Mouse (Mus musculus): Measurements from ENCODE around the gene Cfap97. TPM values are rescaled to one million over a fixed set of nuclear protein-coding genes. Genes with fewer than 3 reads are reported as not detected.

The Cfap97 gene
- 11.3 and 13.9 TPM in 2 replicates for polyA plus RNA-seq (2012; rRNA removed)

DNA sequence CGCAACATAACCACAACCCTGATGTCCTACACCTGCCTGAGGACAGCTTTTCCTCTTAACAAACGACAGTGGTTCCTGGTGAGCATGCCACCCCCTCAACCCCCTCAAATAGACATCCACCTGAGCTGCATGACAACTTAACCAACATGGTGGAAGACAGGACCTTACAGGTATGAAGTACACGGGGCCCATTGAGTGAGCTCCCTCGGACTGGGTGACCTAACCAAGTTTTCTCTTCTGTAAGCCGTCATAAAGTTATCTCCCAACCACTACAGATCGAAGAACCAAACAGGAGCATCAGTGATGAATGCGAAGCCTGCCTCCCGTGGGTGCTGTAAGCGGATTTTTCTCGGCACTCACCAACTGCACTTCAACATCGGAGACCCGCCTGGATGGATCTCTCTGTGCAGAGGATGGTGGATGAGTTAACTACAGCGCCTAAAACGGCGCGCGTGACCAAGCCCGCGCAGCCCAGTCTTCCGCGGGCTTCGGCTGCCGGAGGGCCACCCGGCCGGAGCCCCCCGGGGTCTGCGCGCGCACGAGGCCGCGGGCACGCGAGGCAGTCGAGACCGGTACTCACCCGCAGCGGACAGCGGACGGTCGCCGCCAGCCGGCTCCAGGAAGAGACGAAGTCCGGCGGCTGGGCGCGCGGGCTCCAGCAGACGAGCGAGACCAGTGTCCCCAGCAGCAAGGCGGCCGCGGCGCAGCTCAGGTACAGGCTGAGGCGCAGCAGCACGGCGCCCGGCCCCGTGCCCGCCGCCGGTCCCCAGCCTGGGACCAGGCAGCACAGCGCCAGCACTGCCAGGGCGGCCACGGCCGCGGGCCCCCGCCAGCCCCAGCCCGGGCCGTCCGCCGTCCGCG is at the start of gene Cfap97:
TSS of gene Cfap97 (plus strand) at position 570 of the 861 bp plus-strand sequence.

DNA sequence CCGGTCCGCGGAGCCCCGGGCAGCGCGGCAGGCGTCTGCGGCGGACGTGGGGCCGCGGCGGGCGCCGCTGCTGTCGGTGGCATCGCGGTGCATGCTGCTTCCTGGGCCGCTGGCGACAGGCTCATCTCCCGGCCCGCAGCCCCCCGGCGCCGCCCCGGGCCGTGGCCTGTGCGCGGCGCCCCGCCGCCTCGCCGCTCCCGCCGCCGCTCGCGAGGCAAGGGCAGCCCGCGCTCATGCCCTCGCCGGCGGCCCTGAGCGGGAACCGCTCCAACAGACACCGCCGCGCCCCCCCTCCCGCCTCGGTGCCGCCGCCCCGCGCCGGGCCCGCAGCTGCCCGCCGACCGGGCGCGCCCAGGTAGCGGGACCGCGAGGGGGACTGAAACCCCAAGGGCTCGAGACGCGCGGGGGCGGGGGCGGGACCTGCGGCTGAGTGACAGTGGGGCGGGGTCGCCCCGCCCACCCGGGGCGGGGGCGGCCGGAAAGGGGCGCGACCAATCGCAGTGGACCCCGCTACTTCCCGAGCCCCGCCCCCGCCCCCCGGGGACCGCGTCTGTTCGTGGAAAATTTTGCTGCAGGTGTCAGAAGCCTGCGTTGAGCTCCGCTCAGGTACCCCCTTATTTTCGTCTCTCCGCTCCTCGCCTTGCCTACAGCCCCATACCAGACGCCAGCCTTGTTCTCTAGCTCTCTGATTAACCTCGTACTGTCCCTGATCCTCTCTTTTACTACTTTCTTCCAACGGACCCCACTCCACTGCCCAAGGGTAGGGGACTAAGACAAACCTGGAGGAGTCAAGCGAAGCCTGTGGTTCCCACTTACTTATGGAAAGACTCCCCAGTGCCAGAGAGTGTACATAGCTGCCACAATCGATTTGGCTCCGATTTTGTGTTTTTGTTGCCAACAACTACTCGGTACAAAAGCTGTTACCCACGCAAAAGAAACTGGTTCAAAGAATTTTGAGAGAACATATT is 777 bp downstream of the Cfap97 start, which contains the start of gene Snx25:
TSS of gene Snx25 (minus strand) at position 96 of the 968 bp plus-strand sequence.

DNA sequence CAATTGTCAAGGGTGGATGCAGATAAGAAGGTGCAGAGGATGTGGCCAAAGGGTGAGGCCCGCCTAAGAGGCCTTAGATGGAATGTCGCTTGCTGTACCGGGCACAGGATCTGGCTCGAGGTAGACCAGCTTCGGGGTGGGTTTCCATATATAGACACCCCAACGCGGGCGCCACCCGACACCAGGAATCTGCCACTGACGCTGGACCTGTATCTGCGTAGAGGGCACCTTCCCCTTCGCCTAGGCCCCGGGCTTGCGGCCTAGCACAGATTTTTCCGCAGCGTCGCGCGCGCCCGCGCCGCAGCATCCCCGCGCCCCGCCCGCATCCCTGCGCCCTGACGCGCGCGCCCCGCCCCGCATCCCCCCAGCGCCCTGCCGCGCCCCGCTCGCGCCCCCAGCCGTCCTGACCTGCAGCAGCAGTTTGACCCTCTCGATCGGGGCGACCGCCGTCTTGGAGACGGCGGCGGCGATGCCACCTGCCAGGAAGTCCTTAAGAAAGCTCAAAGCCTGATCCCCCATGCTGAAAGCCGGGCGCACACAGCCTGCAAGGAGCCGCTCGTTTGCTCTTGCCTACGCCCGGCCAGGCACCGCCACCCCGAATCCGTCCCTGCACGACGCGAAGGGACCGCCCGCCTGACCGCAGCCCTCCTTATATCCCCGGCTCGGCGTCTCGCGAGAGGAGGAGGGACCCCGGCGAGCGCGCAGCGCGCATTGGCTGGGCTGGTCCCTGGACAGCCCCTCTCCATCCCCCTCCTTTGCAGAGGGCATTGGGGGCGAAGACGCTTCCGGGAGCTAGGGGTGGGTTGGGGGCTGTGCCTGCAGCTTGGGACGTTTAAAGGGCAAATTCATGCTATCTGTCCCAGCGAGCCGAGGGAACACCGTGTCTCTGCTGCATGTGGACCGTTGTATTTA is 59.1 kb downstream of the Cfap97 start, which contains the start of gene Slc25a4:
TSS of gene Slc25a4 (minus strand) at position 881 of the 912 bp plus-strand sequence.

Other genes starting within 250 kb of the Cfap97 start
- gene Ccdc110, start 217.2 kb upstream of the Cfap97 start, polyA plus RNA-seq (2012; rRNA removed), result 0.15 and 0.16 TPM in 2 replicates
- gene 1700029J07Rik, start 176.5 kb upstream of the Cfap97 start, polyA plus RNA-seq (2012; rRNA removed), result 6.4 and 7.0 TPM in 2 replicates
- gene Ufsp2, start 176.2 kb upstream of the Cfap97 start, polyA plus RNA-seq (2012; rRNA removed), result 42.4 and 43.4 TPM in 2 replicates
- 0.28 and 0.36 TPM in 2 replicates for gene Lrp2bp, start 152.5 kb upstream of the Cfap97 start, polyA plus RNA-seq (2012; rRNA removed)
- 19.3 and 23.7 TPM in 2 replicates for gene Ankrd37, start 146.1 kb upstream of the Cfap97 start, polyA plus RNA-seq (2012; rRNA removed)
- gene Snx25, start 388 bp downstream of the Cfap97 start, polyA plus RNA-seq (2012; rRNA removed), result 14.0 and 15.1 TPM in 2 replicates
- 513 and 545 TPM in 2 replicates for gene Slc25a4, start 59.5 kb downstream of the Cfap97 start, polyA plus RNA-seq (2012; rRNA removed)
- 5.3 and 5.5 TPM in 2 replicates for gene Helt, start 142.9 kb downstream of the Cfap97 start, polyA plus RNA-seq (2012; rRNA removed)

All from central nervous system, embryonic 14 days (tissue).